Mouse (Mus musculus) adrenal gland, postnatal 0 days (tissue): ENCODE measurements around the gene Gm7970. TPM values are rescaled to one million over a fixed set of nuclear protein-coding genes. Genes with fewer than 3 reads are reported as not detected.

Experiments used
- polyA plus RNA-seq: library from polyadenylated mRNA; unstranded; fragments of >200 nt; fragmentation: Nextera tagmentation; extraction: Ambion mirVana; gene quantifications from 2 replicates; pipeline ENCODE4 v1.2.1, GENCODE M21; 2015

Gene Gm7970
- polyA plus RNA-seq, result not detected in 2 replicates

GRCm38 (mm10) chr14:41555483-41555882 is at the start of gene Gm7970:
Gene Gm7970 (minus strand): TSS chr14:41555583.

DNA sequence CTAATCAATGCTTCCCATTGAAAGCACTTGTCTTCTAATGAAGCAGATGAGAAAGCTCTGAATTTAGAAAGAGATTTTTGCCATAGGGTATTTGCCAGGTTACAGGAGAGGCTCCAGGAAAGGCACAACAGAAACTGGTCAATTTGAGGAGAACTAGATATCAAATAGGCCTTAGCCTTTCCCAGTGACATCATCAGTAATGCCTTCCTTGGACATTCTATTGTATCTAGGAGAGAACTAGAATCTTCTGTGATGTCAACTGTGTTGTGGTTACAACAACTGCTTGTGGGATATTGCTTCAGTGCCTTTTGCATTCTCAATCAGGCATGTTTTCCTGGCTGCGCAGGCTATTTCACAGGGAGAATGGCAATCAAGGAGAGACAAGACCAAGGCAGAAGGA is 17.5 kb upstream of the Gm7970 start, which contains the start of gene 1700049E17Rik2:
TSS of gene 1700049E17Rik2 (plus strand) at position 301 of the 400 bp plus-strand sequence.

Other genes with a start within 250 kb of the Gm7970 start
- not detected in 2 replicates for gene Gm5798, start 207.0 kb downstream of the Gm7970 start, polyA plus RNA-seq
- not detected in 2 replicates for gene Gm7945, start 169.2 kb downstream of the Gm7970 start, polyA plus RNA-seq
- not detected in 2 replicates for gene Gm6482, start 147.3 kb downstream of the Gm7970 start, polyA plus RNA-seq
- not detected in 2 replicates for gene Gm7954, start 102.1 kb downstream of the Gm7970 start, polyA plus RNA-seq
- gene Gm3486, start 66.1 kb downstream of the Gm7970 start, polyA plus RNA-seq, result not detected in 2 replicates
- not detected in 2 replicates for gene 1700049E17Rik2, start 17.6 kb upstream of the Gm7970 start, polyA plus RNA-seq
- not detected in 2 replicates for gene Gm3072, start 69.0 kb upstream of the Gm7970 start, polyA plus RNA-seq
- gene Gm3676, start 90.9 kb upstream of the Gm7970 start, polyA plus RNA-seq, result not detected in 2 replicates
- not detected in 2 replicates for gene Gm8068, start 146.3 kb upstream of the Gm7970 start, polyA plus RNA-seq
- gene Gm7929, start 195.0 kb upstream of the Gm7970 start, polyA plus RNA-seq, result not detected in 2 replicates
- gene Gm47189, start 216.9 kb upstream of the Gm7970 start, polyA plus RNA-seq, result not detected in 2 replicates